Mouse (Mus musculus) stomach, adult 2 months (tissue): ENCODE data around the gene Thoc2. TPM values are rescaled to one million over a fixed set of nuclear protein-coding genes. Genes with fewer than 3 reads are reported as not detected.

Source experiments
- polyA plus RNA-seq: library from polyadenylated mRNA; depleted of rRNA; stranded (reverse); fragments of >200 nt; gene quantifications from 2 replicates; pipeline ENCODE4 v1.2.3, GENCODE M21; 2012; rRNA removed

The Thoc2 gene
- polyA plus RNA-seq: 0.34 and 0.97 TPM in 2 replicates

GRCm38 (mm10) chrX:41920574-41920973 is at the start of gene Thoc2:
TSS of gene Thoc2 (minus strand) at chrX:41920674.

Other genes starting within 250 kb of the Thoc2 start
- 1.5 and 2.1 TPM in 2 replicates for gene Xiap, start 139.0 kb upstream of the Thoc2 start, polyA plus RNA-seq
- 0.42 and 0.68 TPM in 2 replicates for gene Stag2, start 228.6 kb upstream of the Thoc2 start, polyA plus RNA-seq